Mouse (Mus musculus) limb, embryonic 15.5 days (tissue): ENCODE measurements around the gene 5031439G07Rik. TPM values are rescaled to one million over a fixed set of nuclear protein-coding genes. Genes with fewer than 3 reads are reported as not detected.

Source experiments
- ATAC-seq: fragments of 200-750 bp; cut with Nextera tagmentation; 2 replicates; pipeline ENCODE4 v1.8.0; 2017; ENCODE audit warnings: low read depth, moderate TSS enrichment; ENCODE audit not compliant: insufficient number of reproducible peaks, low FRiP score, low TSS enrichment
- H3K27ac ChIP-seq: fragments of 300-500 bp; sonication (generic); 2 replicates; pipeline ENCODE4 v1.5.1; 2015; ENCODE audit warnings: moderate library complexity, mild to moderate bottlenecking, inconsistent platforms
- H3K27me3 ChIP-seq: fragments of 300-500 bp; sonication (generic); 2 replicates; pipeline ENCODE4 v1.6.1; 2015; ENCODE audit warnings: inconsistent platforms
- H3K36me3 ChIP-seq: fragments of 300-500 bp; sonication (generic); 2 replicates; pipeline ENCODE4 v1.6.1; 2015; ENCODE audit warnings: inconsistent platforms
- H3K4me1 ChIP-seq: fragments of 300-500 bp; sonication (generic); 2 replicates; pipeline ENCODE4 v1.6.1; 2015; ENCODE audit warnings: inconsistent platforms
- H3K4me2 ChIP-seq: fragments of 300-500 bp; sonication (generic); 2 replicates; pipeline ENCODE4 v1.6.1; 2015; ENCODE audit warnings: mild to moderate bottlenecking, inconsistent platforms
- H3K4me3 ChIP-seq: fragments of 300-500 bp; sonication (generic); 2 replicates; pipeline ENCODE4 v1.5.1; 2015; ENCODE audit warnings: mild to moderate bottlenecking, inconsistent platforms
- H3K9ac ChIP-seq: fragments of 300-500 bp; sonication (generic); 2 replicates; pipeline ENCODE4 v1.6.1; 2015; ENCODE audit warnings: inconsistent platforms
- H3K9me3 ChIP-seq: fragments of 300-500 bp; sonication (generic); 2 replicates; pipeline ENCODE4 v1.6.1; 2016; ENCODE audit warnings: inconsistent platforms
- WGBS: fragments of 180-500 bp; shearing (Covaris S2); methylation state at CpG from one replicate; pipeline ENCODE4 v1.1.7; 2015; 5-methylcytosine and 5-hydroxymethylcytosine counted together
- polyA plus RNA-seq: library from polyadenylated mRNA; unstranded; fragments of >200 nt; fragmentation: Nextera tagmentation; extraction: Ambion mirVana; gene quantifications from 2 replicates; pipeline ENCODE4 v1.2.1, GENCODE M21; 2015

Gene 5031439G07Rik
- polyA plus RNA-seq, 1 experiment from 2014 or later = 8.7 TPM

- H3K27ac ChIP-seq = no peak overlapping the region
- H3K4me3 ChIP-seq = no peak overlapping the region
- H3K4me1 ChIP-seq = peaks cover 14% of the 10 kb centered on the region
- H3K36me3 ChIP-seq = no peaks in the 10 kb centered on the region
- H3K27me3 ChIP-seq = peaks cover 29% of the 10 kb centered on the region
- no peak for ATAC-seq
- H3K9ac ChIP-seq = no peak overlapping the region
- H3K9me3 ChIP-seq = no peaks in the 10 kb centered on the region
- 81% methylated on average over 11 of the region's 11 CpGs for WGBS
- no peak overlapping the region for H3K4me2 ChIP-seq
Observed at GRCm38 (mm10) chr15:85015771-85016170, 27.4 kb upstream of the 5031439G07Rik start.

GRCm38 (mm10) chr15:85012662-85013054 is 24.3 kb upstream of the 5031439G07Rik start:
- no peak overlapping the region for H3K9ac ChIP-seq
- H3K4me2 ChIP-seq = no peak overlapping the region

GRCm38 (mm10) chr15:85011895-85012661 is 23.7 kb upstream of the 5031439G07Rik start:
- Histone ChIP-seq H3K9me3 (no peaks in the 10 kb centered on the region), H3K4me2 (no peak overlapping the region), H3K4me3 (no peak overlapping the region), H3K36me3 (no peaks in the 10 kb centered on the region), H3K9ac (no peak overlapping the region), H3K27me3 (peaks cover 15% of the 10 kb centered on the region), H3K27ac (peak overlapping the region; percentile 61; the same call in 1 of the 2 replicates), H3K4me1 (peaks cover 13% of the 10 kb centered on the region)
- no peak for ATAC-seq
- WGBS = 29% methylated on average over 19 of the region's 19 CpGs

More at GRCm38 (mm10) chr15:85012662-85013054, 24.3 kb upstream of the 5031439G07Rik start:
- WGBS = 19% methylated on average over 2 of the region's 2 CpGs
- Histone ChIP-seq H3K27ac (peak overlapping the region; percentile 61; the same call in 1 of the 2 replicates), H3K9me3 (no peaks in the 10 kb centered on the region), H3K4me1 (peaks cover 14% of the 10 kb centered on the region), H3K27me3 (peaks cover 20% of the 10 kb centered on the region), H3K36me3 (no peaks in the 10 kb centered on the region), H3K4me3 (no peak overlapping the region)
- no peak for ATAC-seq

- ATAC-seq = no peak
- no peak overlapping the region for H3K9ac ChIP-seq
- WGBS = 79% methylated on average over 8 of the region's 8 CpGs
Observed at GRCm38 (mm10) chr15:85009666-85010065, 21.3 kb upstream of the 5031439G07Rik start.

GRCm38 (mm10) chr15:85000984-85001982 is 12.9 kb upstream of the 5031439G07Rik start:
- H3K27ac ChIP-seq = no peak overlapping the region
- no peaks in the 10 kb centered on the region for H3K9me3 ChIP-seq
- H3K36me3 ChIP-seq = no peaks in the 10 kb centered on the region
- 0 out of 2 replicates have a peak, but pooled peaks cover 2% of the 10 kb centered on the region for H3K4me1 ChIP-seq
- 20% methylated on average over 29 of the region's 29 CpGs for WGBS
- no peak overlapping the region for H3K4me2 ChIP-seq
- 0 out of 2 replicates have a peak, but pooled peaks cover 4% of the 10 kb centered on the region for H3K27me3 ChIP-seq
- no peak overlapping the region for H3K4me3 ChIP-seq
- H3K9ac ChIP-seq = no peak overlapping the region
- no peak for ATAC-seq

More at GRCm38 (mm10) chr15:85009666-85010065, 21.3 kb upstream of the 5031439G07Rik start:
- H3K4me1 ChIP-seq = peaks cover 11% of the 10 kb centered on the region
- H3K4me3 ChIP-seq = no peak overlapping the region
- no peak overlapping the region for H3K4me2 ChIP-seq
- H3K36me3 ChIP-seq = no peaks in the 10 kb centered on the region
- no peaks in the 10 kb centered on the region for H3K27me3 ChIP-seq
- no peak overlapping the region for H3K27ac ChIP-seq
- no peaks in the 10 kb centered on the region for H3K9me3 ChIP-seq

- WGBS = 62% methylated on average over 7 of the region's 7 CpGs
- ATAC-seq = no peak
- H3K9me3 ChIP-seq = no peaks in the 10 kb centered on the region
- no peak overlapping the region for H3K27ac ChIP-seq
- no peak overlapping the region for H3K9ac ChIP-seq
- peaks cover 5% of the 10 kb centered on the region; the same call in 1 of the 2 replicates for H3K4me1 ChIP-seq
- H3K4me2 ChIP-seq = no peak overlapping the region
- H3K4me3 ChIP-seq = no peak overlapping the region
- H3K36me3 ChIP-seq = no peaks in the 10 kb centered on the region
- 0 out of 2 replicates have a peak, but pooled peaks cover 4% of the 10 kb centered on the region for H3K27me3 ChIP-seq
Observed at GRCm38 (mm10) chr15:84999911-85000310, 11.6 kb upstream of the 5031439G07Rik start.

- H3K27me3 ChIP-seq = 0 out of 2 replicates have a peak, but pooled peaks cover 4% of the 10 kb centered on the region
- peaks cover 11% of the 10 kb centered on the region; the same call in 1 of the 2 replicates for H3K4me1 ChIP-seq
- 59% methylated on average over 14 of the region's 14 CpGs for WGBS
- no peaks in the 10 kb centered on the region for H3K36me3 ChIP-seq
- H3K9ac ChIP-seq = no peak overlapping the region
- no peak overlapping the region for H3K4me2 ChIP-seq
- no peak overlapping the region for H3K4me3 ChIP-seq
- H3K27ac ChIP-seq = no peak overlapping the region
- H3K9me3 ChIP-seq = no peaks in the 10 kb centered on the region
- ATAC-seq = no peak
Observed at GRCm38 (mm10) chr15:84997768-84998454, 9.6 kb upstream of the 5031439G07Rik start.

- H3K9ac ChIP-seq = no peak overlapping the region
- peaks cover 9% of the 10 kb centered on the region; the same call in 1 of the 2 replicates for H3K4me1 ChIP-seq
- no peak overlapping the region for H3K4me2 ChIP-seq
- 0 out of 2 replicates have a peak, but pooled peaks cover 4% of the 10 kb centered on the region for H3K27me3 ChIP-seq
- no peak overlapping the region for H3K4me3 ChIP-seq
- no peaks in the 10 kb centered on the region for H3K9me3 ChIP-seq
- 23% methylated on average over 1 of the region's 1 CpGs for WGBS
- ATAC-seq = no peak
- H3K27ac ChIP-seq = no peak overlapping the region
- no peaks in the 10 kb centered on the region for H3K36me3 ChIP-seq
Observed at GRCm38 (mm10) chr15:84995967-84996366, 7.6 kb upstream of the 5031439G07Rik start.

GRCm38 (mm10) chr15:84995041-84995440 is 6.7 kb upstream of the 5031439G07Rik start:
- 31% methylated on average over 6 of the region's 6 CpGs for WGBS

GRCm38 (mm10) chr15:84994498-84994897 is 6.1 kb upstream of the 5031439G07Rik start:
- WGBS = 20% methylated on average over 6 of the region's 6 CpGs
- ATAC-seq = no peak

More at GRCm38 (mm10) chr15:84995041-84995440, 6.7 kb upstream of the 5031439G07Rik start:
- Histone ChIP-seq H3K4me1 (peaks cover 9% of the 10 kb centered on the region; the same call in 1 of the 2 replicates), H3K4me3 (no peak overlapping the region), H3K9ac (no peak overlapping the region), H3K9me3 (no peaks in the 10 kb centered on the region), H3K4me2 (no peak overlapping the region), H3K36me3 (no peaks in the 10 kb centered on the region), H3K27me3 (0 out of 2 replicates have a peak, but pooled peaks cover 4% of the 10 kb centered on the region), H3K27ac (no peak overlapping the region)
- ATAC-seq = no peak

GRCm38 (mm10) chr15:84989771-84990170 is 1.4 kb upstream of the 5031439G07Rik start:
- ATAC-seq = no peak
- Histone ChIP-seq H3K4me3 (no peak overlapping the region), H3K4me1 (peaks cover 35% of the 10 kb centered on the region), H3K27me3 (0 out of 2 replicates have a peak, but pooled peaks cover 4% of the 10 kb centered on the region), H3K9ac (no peak overlapping the region), H3K27ac (no peak overlapping the region), H3K36me3 (no peaks in the 10 kb centered on the region), H3K4me2 (no peak overlapping the region), H3K9me3 (no peaks in the 10 kb centered on the region)
- WGBS = 70% methylated on average over 7 of the region's 7 CpGs

More at GRCm38 (mm10) chr15:84994498-84994897, 6.1 kb upstream of the 5031439G07Rik start:
- H3K9ac ChIP-seq = no peak overlapping the region
- no peak overlapping the region for H3K4me2 ChIP-seq
- H3K4me1 ChIP-seq = peaks cover 9% of the 10 kb centered on the region; the same call in 1 of the 2 replicates
- H3K27ac ChIP-seq = no peak overlapping the region
- H3K27me3 ChIP-seq = 0 out of 2 replicates have a peak, but pooled peaks cover 4% of the 10 kb centered on the region
- H3K36me3 ChIP-seq = no peaks in the 10 kb centered on the region
- H3K9me3 ChIP-seq = no peaks in the 10 kb centered on the region
- H3K4me3 ChIP-seq = no peak overlapping the region
